Mouse (Mus musculus): ENCODE data around the gene Ppp2r2c. TPM values are rescaled to one million over a fixed set of nuclear protein-coding genes. Genes with fewer than 3 reads are reported as not detected.

Ppp2r2c gene
- polyA plus RNA-seq, 1 experiment from 2014 or later, result 38.3 TPM

DNA sequence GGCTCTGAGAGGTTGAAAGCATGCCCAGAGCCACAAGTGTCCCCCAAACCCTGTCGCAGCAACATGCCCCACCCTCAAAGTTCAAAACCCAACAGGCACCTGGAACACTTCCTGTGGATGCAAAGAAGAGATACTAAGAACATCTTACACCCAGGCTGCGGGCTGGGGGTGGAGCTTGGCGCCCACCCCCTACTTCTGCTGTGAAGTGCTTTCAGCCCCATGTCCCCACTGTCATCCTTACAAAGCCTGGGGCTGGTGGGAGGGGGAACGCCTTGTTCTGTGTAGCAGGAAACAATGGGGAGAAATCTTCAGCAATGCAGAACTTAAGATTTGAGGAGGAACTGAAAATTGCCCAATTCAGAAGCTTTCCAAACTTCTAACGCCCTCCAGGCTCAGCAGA is 129.7 kb downstream of the Ppp2r2c start:
- no peaks in the 10 kb centered on the region for H3K9me3 ChIP-seq (ENCODE audit: control insufficient read depth, low read length)
- no peak overlapping the region for H3K9ac ChIP-seq (replicated peaks; ENCODE audit: low read length)
- H3K36me3 ChIP-seq (ENCODE audit: control insufficient read depth, insufficient read depth, low read length), result no peaks in the 10 kb centered on the region
- DNase-seq (no peak), ATAC-seq (ENCODE audit: low FRiP score, low TSS enrichment) (no peak)
- no peak overlapping the region for H3K27ac ChIP-seq (replicated peaks; ENCODE audit: low read depth, low read length)
- no peak overlapping the region for H3K4me2 ChIP-seq (ENCODE audit: low read length)
- H3K4me1 ChIP-seq (ENCODE audit: control insufficient read depth, insufficient read depth, low read length), result no peaks in the 10 kb centered on the region
- H3K4me3 ChIP-seq (replicated peaks; ENCODE audit: low read depth, low read length), result no peak overlapping the region
- H3K27me3 ChIP-seq (ENCODE audit: control insufficient read depth, insufficient read depth, low read length), result no peaks in the 10 kb centered on the region
- 33% methylated on average over 5 of the region's 5 CpGs for WGBS

GRCm38 (mm10) chr5:37001002-37001401 is 132.7 kb downstream of the Ppp2r2c start:
- Histone ChIP-seq H3K36me3 (ENCODE audit: control insufficient read depth, insufficient read depth, low read length) (no peaks in the 10 kb centered on the region), H3K27me3 (ENCODE audit: control insufficient read depth, insufficient read depth, low read length) (no peaks in the 10 kb centered on the region), H3K27ac (replicated peaks; ENCODE audit: low read depth, low read length) (no peak overlapping the region), H3K4me1 (ENCODE audit: control insufficient read depth, insufficient read depth, low read length) (no peaks in the 10 kb centered on the region), H3K9ac (replicated peaks; ENCODE audit: low read length) (no peak overlapping the region), H3K9me3 (ENCODE audit: control insufficient read depth, low read length) (no peaks in the 10 kb centered on the region), H3K4me3 (replicated peaks; ENCODE audit: low read depth, low read length) (no peak overlapping the region), H3K4me2 (ENCODE audit: low read length) (no peak overlapping the region)
- WGBS, result 88% methylated on average over 9 of the region's 9 CpGs
- ATAC-seq (ENCODE audit: low FRiP score, low TSS enrichment) (no peak), DNase-seq (no peak)

DNA sequence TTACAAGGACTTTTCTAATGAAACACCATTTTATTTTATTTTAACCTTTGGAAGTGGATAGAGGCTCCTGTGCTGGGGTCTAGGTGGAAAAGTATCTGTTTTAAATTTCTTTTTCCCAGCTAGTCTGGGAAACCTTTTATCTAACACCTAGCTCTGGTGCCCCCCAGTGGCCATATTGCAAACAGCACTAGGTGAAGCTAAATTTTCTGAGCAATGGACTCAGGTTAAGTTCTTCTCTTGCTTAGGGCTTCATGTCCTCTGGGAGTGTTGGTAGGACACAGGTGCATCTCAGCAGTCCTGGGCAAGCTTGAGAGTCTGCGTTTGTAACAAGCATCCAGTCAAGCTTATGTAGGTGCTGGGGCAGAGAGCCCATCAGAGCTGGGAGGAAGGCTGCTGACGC is 133.7 kb downstream of the Ppp2r2c start:
- Histone ChIP-seq H3K4me1 (ENCODE audit: control insufficient read depth, insufficient read depth, low read length) (no peaks in the 10 kb centered on the region), H3K27me3 (ENCODE audit: control insufficient read depth, insufficient read depth, low read length) (no peaks in the 10 kb centered on the region), H3K9me3 (ENCODE audit: control insufficient read depth, low read length) (no peaks in the 10 kb centered on the region), H3K4me2 (ENCODE audit: low read length) (no peak overlapping the region), H3K4me3 (replicated peaks; ENCODE audit: low read depth, low read length) (no peak overlapping the region), H3K36me3 (ENCODE audit: control insufficient read depth, insufficient read depth, low read length) (no peaks in the 10 kb centered on the region), H3K27ac (replicated peaks; ENCODE audit: low read depth, low read length) (no peak overlapping the region), H3K9ac (replicated peaks; ENCODE audit: low read length) (no peak overlapping the region)
- WGBS, result 46% methylated on average over 2 of the region's 2 CpGs
- ATAC-seq (ENCODE audit: low FRiP score, low TSS enrichment) (no peak), DNase-seq (peak; percentile 91)

Other genes starting within 250 kb of the Ppp2r2c start
- 38.8 and 53.7 TPM in 2 replicates for gene D5Ertd579e, start 172.5 kb upstream of the Ppp2r2c start, polyA plus RNA-seq (2014; fragmentation: Nextera tagmentation; extraction: Ambion mirVana)
- 28.6 and 28.8 TPM in 2 replicates for gene Bloc1s4, start 119.9 kb upstream of the Ppp2r2c start, polyA plus RNA-seq (2014; fragmentation: Nextera tagmentation; extraction: Ambion mirVana)
- 355 and 360 TPM in 2 replicates for gene Mrfap1, start 71.7 kb upstream of the Ppp2r2c start, polyA plus RNA-seq (2014; fragmentation: Nextera tagmentation; extraction: Ambion mirVana)
- 7.8 and 10.3 TPM in 2 replicates for gene Man2b2, start 37.9 kb upstream of the Ppp2r2c start, polyA plus RNA-seq (2014; fragmentation: Nextera tagmentation; extraction: Ambion mirVana)
- gene Wfs1, start 120.7 kb downstream of the Ppp2r2c start, polyA plus RNA-seq (2014; fragmentation: Nextera tagmentation; extraction: Ambion mirVana), result 4.6 and 5.2 TPM in 2 replicates
- gene Gm1043, start 216.9 kb downstream of the Ppp2r2c start, polyA plus RNA-seq (2014; fragmentation: Nextera tagmentation; extraction: Ambion mirVana), result 1.7 and 2.0 TPM in 2 replicates